26 mouse cellular contexts compared by ENCODE assay signal in genomic region chr6:145961047-145961446, GRCm38 (mm10). TPM values are rescaled to one million over a fixed set of nuclear protein-coding genes. Genes with fewer than 3 reads are reported as not detected.
A peak's percentile ranks its signal among the peaks of the same experiment; 100 is the strongest.
DNase-seq lines count a peak whose midpoint lies in the region; ATAC-seq lines count a peak whose summit lies in the region.
"Had no signal": no experiment of that assay in that cellular context is flagged by ENCODE, and none has a peak within 500 bp of the region (broad histone marks: within the 10 kb centered on the region; RNA-seq: fewer than 3 reads in every experiment).

No protein-coding gene starts in this region.

- DNase-seq in hindbrain, embryonic 14.5 days (ENCODE audit: low spot score), result no peak
- DNase-seq in cerebellum, adult 18-20 months, result peak; percentile 39 to 42
- peak; percentile 32 to 35 for DNase-seq in cerebellum, postnatal 10 days
- no peak for DNase-seq in limb, embryonic 10.5 days (ENCODE audit: low spot score)
- no peak for DNase-seq in frontal cortex, adult 2 months (ENCODE audit: extremely low spot score in 1 of 2, low spot score in 1 of 2)
- no peak for DNase-seq in gastrocnemius, postnatal 25 days
- DNase-seq: adrenal gland, postnatal 25 days; embryo, embryonic 11 days; gastrocnemius, adult 2 months; heart, postnatal 14 days; kidney, adult 8-10 months; kidney, postnatal 10 days; layer of hippocampus, postnatal 36 days; right cerebral cortex, postnatal 4 days had no signal

- no peaks in the 10 kb centered on the region for H3K4me1 ChIP-seq in hindbrain, embryonic 14.5 days (replicated peaks; ENCODE audit: control insufficient read depth, insufficient read depth, low read length)
- no peaks in the 10 kb centered on the region; the same call in 1 of the 2 replicates for H3K4me1 ChIP-seq in hindbrain, embryonic 16.5 days (ENCODE audit: control insufficient read depth, insufficient read depth, low read depth, low read length)
- peaks cover 31% of the 10 kb centered on the region for H3K4me1 ChIP-seq in limb, embryonic 10.5 days
- no peaks in the 10 kb centered on the region; the same call in 1 of the 2 replicates for H3K4me1 ChIP-seq in kidney, embryonic 14.5 days (ENCODE audit: control insufficient read depth, insufficient read depth, low read length)
- H3K4me1 ChIP-seq: forebrain, embryonic 13.5 days; intestine, embryonic 15.5 days; lung, embryonic 15.5 days had no signal

- no peak for ATAC-seq in hindbrain, embryonic 14.5 days (ENCODE audit: low FRiP score)
- no peak for ATAC-seq in hindbrain, embryonic 16.5 days
- ATAC-seq in kidney, embryonic 14.5 days (ENCODE audit: low FRiP score, low TSS enrichment), result no peak
- ATAC-seq: forebrain, embryonic 13.5 days; hindbrain, postnatal 0 days; intestine, embryonic 15.5 days had no signal

- no peaks in the 10 kb centered on the region for H3K9me3 ChIP-seq in hindbrain, embryonic 14.5 days (ENCODE audit: control insufficient read depth, low read length)
- no peaks in the 10 kb centered on the region for H3K9me3 ChIP-seq in hindbrain, embryonic 16.5 days (ENCODE audit: control insufficient read depth, low read length)
- H3K9me3 ChIP-seq in limb, embryonic 10.5 days (replicated peaks), result no peaks in the 10 kb centered on the region
- H3K9me3 ChIP-seq in kidney, embryonic 14.5 days (ENCODE audit: control insufficient read depth, low read length), result no peaks in the 10 kb centered on the region
- H3K9me3 ChIP-seq: embryonic facial prominence, embryonic 13.5 days; forebrain, embryonic 13.5 days; hindbrain, embryonic 10.5 days; intestine, embryonic 15.5 days; lung, embryonic 15.5 days; midbrain, embryonic 12.5 days; neural tube, embryonic 13.5 days had no signal

- 52% methylated on average over 8 of the region's 8 CpGs for WGBS in hindbrain, embryonic 14.5 days
- 53% methylated on average over 8 of the region's 8 CpGs for WGBS in hindbrain, embryonic 16.5 days
- WGBS in limb, embryonic 10.5 days, result 75% methylated on average over 8 of the region's 8 CpGs
- 67% methylated on average over 8 of the region's 8 CpGs for WGBS in kidney, embryonic 14.5 days

- H3K9ac ChIP-seq in hindbrain, embryonic 14.5 days, result 0 out of 2 replicates have a peak overlapping the region, but pooled peaks have one; percentile 16
- H3K9ac ChIP-seq in hindbrain, embryonic 16.5 days (ENCODE audit: low read depth, low read length), result no peak overlapping the region
- H3K9ac ChIP-seq in kidney, embryonic 14.5 days (ENCODE audit: low read depth, low read length), result no peak overlapping the region
- H3K9ac ChIP-seq: embryonic facial prominence, embryonic 13.5 days; forebrain, embryonic 13.5 days; intestine, embryonic 15.5 days; lung, embryonic 15.5 days; midbrain, embryonic 12.5 days; neural tube, embryonic 13.5 days had no signal

- H3K27me3 ChIP-seq in hindbrain, embryonic 14.5 days (ENCODE audit: control insufficient read depth, insufficient read depth, low read length), result no peaks in the 10 kb centered on the region
- H3K27me3 ChIP-seq in hindbrain, embryonic 16.5 days (replicated peaks; ENCODE audit: control insufficient read depth, insufficient read depth, low read length), result no peaks in the 10 kb centered on the region
- no peaks in the 10 kb centered on the region for H3K27me3 ChIP-seq in limb, embryonic 10.5 days (ENCODE audit: low read depth, poor library complexity, severe bottlenecking)
- no peaks in the 10 kb centered on the region for H3K27me3 ChIP-seq in kidney, embryonic 14.5 days (ENCODE audit: control insufficient read depth, insufficient read depth, low read length)
- H3K27me3 ChIP-seq: embryonic facial prominence, embryonic 13.5 days; forebrain, embryonic 13.5 days; intestine, embryonic 15.5 days; lung, embryonic 15.5 days; midbrain, embryonic 12.5 days; neural tube, embryonic 13.5 days had no signal

- no peaks in the 10 kb centered on the region for H3K36me3 ChIP-seq in hindbrain, embryonic 14.5 days (replicated peaks; ENCODE audit: control insufficient read depth, insufficient read depth)
- no peaks in the 10 kb centered on the region for H3K36me3 ChIP-seq in hindbrain, embryonic 16.5 days (ENCODE audit: control insufficient read depth, insufficient read depth, low read length)
- no peaks in the 10 kb centered on the region for H3K36me3 ChIP-seq in limb, embryonic 10.5 days
- no peaks in the 10 kb centered on the region for H3K36me3 ChIP-seq in kidney, embryonic 14.5 days (ENCODE audit: control insufficient read depth, insufficient read depth, low read length)
- H3K36me3 ChIP-seq: embryonic facial prominence, embryonic 13.5 days; hindbrain, embryonic 10.5 days; intestine, embryonic 15.5 days; lung, embryonic 15.5 days; midbrain, embryonic 12.5 days; neural tube, embryonic 13.5 days had no signal

- H3K27ac ChIP-seq in hindbrain, embryonic 14.5 days, result no peak overlapping the region
- no peak overlapping the region for H3K27ac ChIP-seq in hindbrain, embryonic 16.5 days (ENCODE audit: low read depth, low read length)
- peak overlapping the region; percentile 58; the same call in 1 of the 2 replicates for H3K27ac ChIP-seq in limb, embryonic 10.5 days
- no peak overlapping the region for H3K27ac ChIP-seq in kidney, embryonic 14.5 days (ENCODE audit: low read depth, low read length)
- H3K27ac ChIP-seq: embryonic facial prominence, embryonic 13.5 days; forebrain, embryonic 13.5 days; gastrocnemius, adult 2 months; hindbrain, embryonic 10.5 days; hindbrain, postnatal 0 days; intestine, embryonic 15.5 days; lung, embryonic 15.5 days; midbrain, embryonic 12.5 days; neural tube, embryonic 13.5 days had no signal

- no peak overlapping the region for H3K4me2 ChIP-seq in hindbrain, embryonic 14.5 days (replicated peaks)
- no peak overlapping the region for H3K4me2 ChIP-seq in hindbrain, embryonic 16.5 days (ENCODE audit: low read length)
- H3K4me2 ChIP-seq in kidney, embryonic 14.5 days (replicated peaks; ENCODE audit: low read depth, low read length), result no peak overlapping the region
- H3K4me2 ChIP-seq: embryonic facial prominence, embryonic 13.5 days; forebrain, embryonic 13.5 days; intestine, embryonic 15.5 days; lung, embryonic 15.5 days; midbrain, embryonic 12.5 days; neural tube, embryonic 13.5 days had no signal

- H3K4me3 ChIP-seq in hindbrain, embryonic 14.5 days (replicated peaks; ENCODE audit: low read length), result no peak overlapping the region
- no peak overlapping the region for H3K4me3 ChIP-seq in hindbrain, embryonic 16.5 days (ENCODE audit: low read length)
- no peak overlapping the region for H3K4me3 ChIP-seq in limb, embryonic 10.5 days
- no peak overlapping the region for H3K4me3 ChIP-seq in kidney, embryonic 14.5 days (ENCODE audit: low read length)
- H3K4me3 ChIP-seq: embryonic facial prominence, embryonic 13.5 days; erythroblast, embryonic 14.5 days; forebrain, embryonic 13.5 days; gastrocnemius, adult 2 months; hindbrain, embryonic 10.5 days; intestine, embryonic 15.5 days; lung, embryonic 15.5 days; midbrain, embryonic 12.5 days; neural tube, embryonic 13.5 days had no signal

RNA-seq across cellular contexts. Expression of gene Sspn, which starts 29.6 kb away (rescaled TPM):
- 3.2 and 3.4 TPM in 2 replicates for polyA plus RNA-seq in hindbrain, embryonic 14.5 days (2014; fragmentation: Nextera tagmentation; extraction: Ambion mirVana)
- 5.8 and 6.4 TPM in 2 replicates for polyA plus RNA-seq in hindbrain, embryonic 16.5 days (2015; fragmentation: Nextera tagmentation; extraction: Ambion mirVana)
- polyA plus RNA-seq in limb, embryonic 10.5 days (2016; fragmentation: Nextera tagmentation; extraction: Ambion mirVana), result 1.9 and 4.6 TPM in 2 replicates
- 4.6 and 7.9 TPM in 2 replicates for polyA plus RNA-seq in kidney, embryonic 14.5 days (2014; fragmentation: Nextera tagmentation; extraction: Ambion mirVana)
- 5.8 and 6.5 TPM in 2 replicates for polyA plus RNA-seq in frontal cortex, adult 2 months (2012; rRNA removed)
- total RNA-seq in gastrocnemius, postnatal 25 days (2021), result 10 to 100 TPM; 59.1 to 64.0 TPM
- total RNA-seq: megakaryocyte progenitor cell, adult 5-6 weeks had no signal
- polyA plus RNA-seq: erythroblast, embryonic 14.5 days had no signal

Comparison
In these comparisons a context has a peak if more than half of its experiments do, and no peak if none do; other contexts are left out.
1. DNase-seq: peak in cerebellum, adult 18-20 months (2 of 2) and cerebellum, postnatal 10 days (2 of 2); none in hindbrain, embryonic 14.5 days (single experiment), limb, embryonic 10.5 days (single experiment), frontal cortex, adult 2 months (0 of 2) and gastrocnemius, postnatal 25 days (single experiment).